Mouse (Mus musculus) neural tube, embryonic 14.5 days (tissue): ENCODE measurements around the gene Rgl3. TPM values are rescaled to one million over a fixed set of nuclear protein-coding genes. Genes with fewer than 3 reads are reported as not detected.

Source experiments
- ATAC-seq: fragments of 200-750 bp; cut with Nextera tagmentation; 2 replicates; pipeline ENCODE4 v1.8.0; 2017; ENCODE audit warnings: low read depth, mild to moderate bottlenecking, moderate TSS enrichment, moderate library complexity
- H3K27ac ChIP-seq: fragments of 300-500 bp; sonication (generic); 2 replicates; pipeline ENCODE4 v1.5.1; 2014; ENCODE audit warnings: low read depth, mild to moderate bottlenecking, control low read depth, low read length, moderate library complexity, mixed read lengths
- H3K27me3 ChIP-seq: fragments of 300-500 bp; sonication (generic); 2 replicates; pipeline ENCODE4 v1.6.1; 2014; ENCODE audit warnings: low read length; ENCODE audit not compliant: control insufficient read depth, insufficient read depth
- H3K36me3 ChIP-seq: fragments of 300-500 bp; sonication (generic); 2 replicates; pipeline ENCODE4 v1.6.1; 2014; ENCODE audit warnings: low read length, mixed read lengths; ENCODE audit not compliant: control insufficient read depth, insufficient read depth
- H3K4me1 ChIP-seq: fragments of 300-500 bp; sonication (generic); 2 replicates; pipeline ENCODE4 v1.6.1; 2014; ENCODE audit warnings: low read length; ENCODE audit not compliant: control insufficient read depth, insufficient read depth
- H3K4me2 ChIP-seq: fragments of 300-500 bp; sonication (generic); 2 replicates; pipeline ENCODE4 v1.6.1; 2014; ENCODE audit warnings: mild to moderate bottlenecking, low read depth, low read length, control low read depth
- H3K4me3 ChIP-seq: fragments of 300-500 bp; sonication (generic); 2 replicates; pipeline ENCODE4 v1.5.1; 2014; ENCODE audit warnings: low read depth, low read length, control low read depth, mixed read lengths
- H3K9ac ChIP-seq: fragments of 300-500 bp; sonication (generic); replicated peaks from 2 replicates; pipeline ENCODE4 v1.6.1; 2014; ENCODE audit warnings: low read depth, mild to moderate bottlenecking, control low read depth, low read length, mixed read lengths
- H3K9me3 ChIP-seq: fragments of 300-500 bp; sonication (generic); 2 replicates; pipeline ENCODE4 v1.6.1; 2016; ENCODE audit warnings: low read length; ENCODE audit not compliant: control insufficient read depth
- WGBS: fragments of 180-500 bp; shearing (Covaris S2); extraction: QIAGEN DNeasy Blood & Tissue Kit; methylation state at CpG from one replicate; pipeline ENCODE4 v1.1.7; 2014; 5-methylcytosine and 5-hydroxymethylcytosine counted together
- polyA plus RNA-seq: library from polyadenylated mRNA; unstranded; fragments of >200 nt; fragmentation: Nextera tagmentation; extraction: Ambion mirVana; gene quantifications from 2 replicates; pipeline ENCODE4 v1.2.1, GENCODE M21; 2014

Rgl3 gene
- polyA plus RNA-seq, 1 experiment from 2014 or later, result 1.8 TPM

DNA sequence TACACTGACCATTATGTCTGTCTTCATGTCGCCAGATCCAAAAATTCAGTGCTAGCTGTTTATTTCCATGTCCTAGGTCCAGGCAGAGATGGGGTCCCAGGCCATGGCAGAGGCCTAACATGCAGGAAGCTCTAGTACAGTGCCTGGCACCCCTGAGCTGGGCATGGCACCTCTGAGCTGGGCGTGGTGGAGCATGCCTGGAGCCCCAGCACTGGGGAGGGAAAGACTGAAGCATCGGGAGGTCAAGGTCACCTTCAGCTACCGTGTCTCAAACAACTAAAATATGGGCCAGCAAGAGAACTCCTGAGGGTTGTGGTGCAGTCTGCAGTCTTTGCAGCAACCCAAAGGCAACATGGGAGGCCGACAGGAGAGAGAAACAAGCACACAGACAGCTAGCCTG lies 30.9 kb downstream of the Rgl3 start:
- 88% methylated on average over 5 of the region's 5 CpGs for WGBS
- H3K4me2 ChIP-seq, result no peak overlapping the region
- H3K4me3 ChIP-seq, result no peak overlapping the region
- H3K36me3 ChIP-seq, result no peaks in the 10 kb centered on the region
- no peaks in the 10 kb centered on the region for H3K9me3 ChIP-seq
- H3K4me1 ChIP-seq, result peaks cover 18% of the 10 kb centered on the region
- no peak overlapping the region for H3K27ac ChIP-seq
- H3K9ac ChIP-seq, result no peak overlapping the region
- H3K27me3 ChIP-seq, result peaks cover 32% of the 10 kb centered on the region
- ATAC-seq, result no peak

DNA sequence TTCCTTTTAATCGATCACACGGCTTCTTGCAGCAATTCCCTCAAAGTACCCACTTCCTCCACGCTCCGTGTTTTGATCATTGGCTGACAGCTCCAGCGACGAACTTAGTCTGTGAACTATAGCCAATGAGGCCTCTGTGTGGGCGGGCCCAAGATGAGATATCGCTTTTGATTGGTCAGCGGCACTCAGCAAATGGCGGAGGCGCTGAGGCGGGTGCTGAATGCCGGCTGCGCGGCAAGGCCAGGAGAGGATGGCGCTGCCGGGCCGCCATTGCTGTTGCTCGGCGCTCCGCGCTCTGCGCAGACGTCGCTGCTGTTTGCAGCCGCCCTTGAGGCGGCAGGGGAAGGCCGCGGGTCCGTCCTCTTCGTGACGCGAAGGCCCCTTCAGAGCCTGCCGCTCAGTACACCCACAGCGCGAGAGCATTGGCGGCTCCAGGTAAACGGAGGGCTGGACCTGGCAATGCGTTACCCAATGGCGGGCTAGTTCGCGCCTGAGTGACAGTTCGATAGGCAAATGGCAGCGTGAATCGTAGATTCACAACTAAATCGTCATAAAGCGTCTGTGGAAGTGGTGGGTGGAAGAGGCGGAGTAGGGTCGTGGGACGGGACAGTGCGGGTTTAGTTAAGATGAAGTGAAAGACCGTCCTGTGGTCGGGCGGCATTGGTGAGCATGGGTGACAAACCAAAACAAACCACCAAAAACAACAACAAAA lies 33.5 kb downstream of the Rgl3 start, which contains the start of gene Swsap1:
Gene Swsap1 (plus strand): TSS at position 186 of the 712 bp plus-strand sequence.
- WGBS, result under 1% methylated on average over 51 of the region's 54 CpGs
- Histone ChIP-seq H3K9ac (peak within 1 kb of the TSS; percentile 67), H3K4me3 (peak within 1 kb of the TSS; percentile 62), H3K4me2 (peak within 1 kb of the TSS; percentile 62), H3K36me3 (no peaks in the 10 kb centered on the region), H3K9me3 (no peaks in the 10 kb centered on the region), H3K27me3 (peaks cover 11% of the 10 kb centered on the region), H3K4me1 (no peaks in the 10 kb centered on the region), H3K27ac (peak within 1 kb of the TSS; percentile 94)
- ATAC-seq, result peak; percentile 99

DNA sequence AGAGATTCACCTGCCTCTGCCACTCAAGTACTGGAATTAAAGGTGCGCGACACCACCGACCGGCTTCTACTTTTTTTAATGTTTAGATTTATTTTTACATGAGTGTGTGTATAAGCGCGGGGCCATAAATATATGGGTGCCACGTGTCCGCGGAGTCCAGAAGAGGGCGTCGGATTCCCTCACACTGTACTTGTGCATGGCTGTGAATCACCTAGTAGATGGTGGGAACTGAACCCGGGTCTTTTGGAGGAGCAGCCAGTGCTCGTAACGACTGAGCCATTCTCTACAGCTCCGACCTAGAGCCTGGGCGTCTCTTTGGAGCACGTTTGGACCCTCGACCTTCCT lies 34.0 kb downstream of the Rgl3 start:
- Histone ChIP-seq H3K27ac (peak overlapping the region; percentile 94), H3K27me3 (peaks cover 6% of the 10 kb centered on the region), H3K4me3 (peak overlapping the region; percentile 62), H3K36me3 (no peaks in the 10 kb centered on the region), H3K4me1 (no peaks in the 10 kb centered on the region), H3K9me3 (no peaks in the 10 kb centered on the region), H3K4me2 (peak overlapping the region; percentile 62), H3K9ac (peak overlapping the region; percentile 67; the same call in 1 of the 2 replicates)
- WGBS, result 1% methylated on average over 18 of the region's 18 CpGs
- peak; percentile 64 for ATAC-seq

DNA sequence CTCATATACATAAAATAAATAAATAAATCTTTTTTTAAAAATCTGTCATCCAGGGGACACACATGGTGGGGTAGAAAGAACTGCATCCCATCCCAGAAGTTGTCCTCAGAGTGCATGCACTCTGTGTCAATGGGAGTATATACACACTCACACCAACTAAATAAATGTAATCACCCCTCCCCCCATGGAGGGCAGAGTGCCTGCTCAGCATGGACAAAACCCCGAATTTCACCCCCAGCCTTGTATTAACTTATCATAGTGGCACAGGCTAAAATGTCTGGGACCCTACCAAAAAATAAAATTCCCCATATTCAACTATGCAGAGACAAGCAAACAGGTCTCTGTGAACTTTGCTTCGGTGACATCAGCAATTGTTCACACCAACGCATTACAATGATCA lies 34.6 kb downstream of the Rgl3 start:
- 81% methylated on average over 3 of the region's 3 CpGs for WGBS

GRCm38 (mm10) chr9:21953600-21953999 lies 35.6 kb downstream of the Rgl3 start:
- Histone ChIP-seq H3K27ac (no peak overlapping the region), H3K4me2 (no peak overlapping the region), H3K27me3 (no peaks in the 10 kb centered on the region), H3K36me3 (no peaks in the 10 kb centered on the region), H3K4me1 (no peaks in the 10 kb centered on the region), H3K9ac (no peak overlapping the region), H3K9me3 (no peaks in the 10 kb centered on the region), H3K4me3 (no peak overlapping the region)
- no peak for ATAC-seq
- 3% methylated on average over 3 of the region's 3 CpGs for WGBS

More for the DNA sequence above, 34.6 kb downstream of the Rgl3 start:
- no peak overlapping the region for H3K9ac ChIP-seq
- no peaks in the 10 kb centered on the region for H3K9me3 ChIP-seq
- H3K36me3 ChIP-seq, result no peaks in the 10 kb centered on the region
- H3K27me3 ChIP-seq, result peaks cover 3% of the 10 kb centered on the region; the same call in 1 of the 2 replicates
- H3K4me3 ChIP-seq, result no peak overlapping the region
- ATAC-seq, result no peak
- no peak overlapping the region; the same call in 1 of the 2 replicates for H3K4me2 ChIP-seq
- H3K27ac ChIP-seq, result no peak overlapping the region
- no peaks in the 10 kb centered on the region for H3K4me1 ChIP-seq

DNA sequence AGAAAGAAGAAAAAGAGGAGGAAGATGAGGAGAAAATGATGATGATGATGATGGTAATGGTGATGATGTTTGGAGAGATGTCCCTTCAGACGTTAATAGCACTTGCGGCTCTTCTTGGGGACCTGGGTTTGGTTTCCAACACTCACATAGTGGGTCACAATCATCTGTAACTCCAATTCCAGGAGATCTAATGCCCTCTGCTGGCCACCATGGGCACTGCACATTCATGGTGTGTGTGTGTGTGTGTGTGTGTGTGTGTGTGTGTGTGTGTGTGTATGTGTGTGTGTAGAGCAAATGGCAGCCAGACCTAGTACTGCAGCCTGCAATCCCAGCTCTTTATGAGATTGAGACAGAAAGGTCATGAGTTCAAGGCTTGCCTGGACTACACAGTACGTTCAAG lies 37.3 kb downstream of the Rgl3 start:
- 84% methylated on average over 3 of the region's 3 CpGs for whole genome bisulfite sequencing
- no peaks in the 10 kb centered on the region for H3K27me3 ChIP-seq
- H3K4me1 ChIP-seq, result no peaks in the 10 kb centered on the region
- no peak overlapping the region for H3K4me2 ChIP-seq
- no peak overlapping the region for H3K27ac ChIP-seq
- H3K9me3 ChIP-seq, result no peaks in the 10 kb centered on the region
- ATAC-seq, result no peak
- no peak overlapping the region for H3K4me3 ChIP-seq
- no peak overlapping the region for H3K9ac ChIP-seq
- H3K36me3 ChIP-seq, result 0 out of 2 replicates have a peak, but pooled peaks cover 5% of the 10 kb centered on the region

- no peak for ATAC-seq
- 23% methylated on average over 11 of the region's 11 CpGs for WGBS
- Histone ChIP-seq H3K9ac (no peak overlapping the region), H3K4me2 (no peak overlapping the region), H3K27me3 (no peaks in the 10 kb centered on the region), H3K4me3 (no peak overlapping the region), H3K27ac (no peak overlapping the region), H3K9me3 (no peaks in the 10 kb centered on the region), H3K36me3 (0 out of 2 replicates have a peak, but pooled peaks cover 5% of the 10 kb centered on the region), H3K4me1 (no peaks in the 10 kb centered on the region)
Observed at GRCm38 (mm10) chr9:21950322-21950721, 38.9 kb downstream of the Rgl3 start.

- Histone ChIP-seq H3K36me3 (0 out of 2 replicates have a peak, but pooled peaks cover 5% of the 10 kb centered on the region), H3K4me3 (no peak overlapping the region), H3K27ac (no peak overlapping the region), H3K27me3 (no peaks in the 10 kb centered on the region), H3K9me3 (no peaks in the 10 kb centered on the region), H3K4me1 (no peaks in the 10 kb centered on the region), H3K4me2 (no peak overlapping the region), H3K9ac (no peak overlapping the region)
- ATAC-seq, result no peak
- WGBS, result 70% methylated on average over 6 of the region's 6 CpGs
Observed at GRCm38 (mm10) chr9:21948790-21949189, 40.5 kb downstream of the Rgl3 start.

DNA sequence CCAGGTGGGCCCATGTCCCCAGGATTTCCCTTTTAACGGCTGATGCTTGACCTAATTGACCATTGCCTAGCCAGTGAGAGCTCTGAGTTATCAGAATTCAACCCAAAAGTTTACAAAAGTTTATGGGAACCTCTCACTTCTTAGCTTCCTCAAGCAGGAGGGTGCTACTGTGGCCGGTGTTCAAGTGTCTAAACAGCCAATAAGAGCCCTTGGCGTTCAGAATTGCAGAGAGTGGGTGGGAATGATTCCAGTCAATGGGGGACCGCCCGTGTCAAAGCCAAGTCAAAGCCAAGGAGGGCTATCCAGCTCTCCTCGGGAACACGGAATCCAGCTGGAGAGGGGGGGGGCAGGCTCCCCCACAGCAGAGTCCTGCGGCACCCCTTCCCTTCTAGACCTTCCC lies 41.1 kb downstream of the Rgl3 start:
- Histone ChIP-seq H3K36me3 (0 out of 2 replicates have a peak, but pooled peaks cover 5% of the 10 kb centered on the region), H3K9me3 (no peaks in the 10 kb centered on the region), H3K4me2 (no peak overlapping the region), H3K9ac (no peak overlapping the region), H3K4me3 (no peak overlapping the region), H3K4me1 (no peaks in the 10 kb centered on the region), H3K27me3 (no peaks in the 10 kb centered on the region), H3K27ac (no peak overlapping the region)
- no peak for ATAC-seq
- WGBS, result 53% methylated on average over 8 of the region's 8 CpGs
